Mouse (Mus musculus): ENCODE data around the gene Zswim4.

Zswim4 gene

DNA sequence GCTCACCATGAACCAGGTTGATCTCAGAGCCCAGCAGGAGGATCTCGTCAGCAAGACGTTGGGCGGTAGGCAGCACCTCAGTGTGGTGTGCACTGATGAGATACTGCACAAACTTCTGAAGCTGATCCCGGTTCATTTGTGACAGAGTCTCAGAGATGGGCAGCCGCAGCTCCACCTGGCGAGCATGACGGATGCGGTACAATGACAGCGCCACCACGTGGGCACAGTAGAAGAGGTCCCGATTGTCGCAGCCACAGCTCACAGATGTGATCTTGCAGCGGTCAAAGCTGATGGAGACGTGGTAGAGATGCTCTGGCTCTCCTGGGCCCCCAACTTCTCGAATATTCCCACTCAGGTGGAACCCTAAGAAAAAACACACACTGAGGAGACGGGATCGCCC lies 6.1 kb downstream of the Zswim4 start:
- in situ Hi-C loops (cut with MboI, MseI) = loop anchor here in 1 of 2 experiments (25.0 kb wide), 1 partner anchor 832 kb away; the partner anchor contains the start of genes Dhps, Fbxw9 and Gm5741

DNA sequence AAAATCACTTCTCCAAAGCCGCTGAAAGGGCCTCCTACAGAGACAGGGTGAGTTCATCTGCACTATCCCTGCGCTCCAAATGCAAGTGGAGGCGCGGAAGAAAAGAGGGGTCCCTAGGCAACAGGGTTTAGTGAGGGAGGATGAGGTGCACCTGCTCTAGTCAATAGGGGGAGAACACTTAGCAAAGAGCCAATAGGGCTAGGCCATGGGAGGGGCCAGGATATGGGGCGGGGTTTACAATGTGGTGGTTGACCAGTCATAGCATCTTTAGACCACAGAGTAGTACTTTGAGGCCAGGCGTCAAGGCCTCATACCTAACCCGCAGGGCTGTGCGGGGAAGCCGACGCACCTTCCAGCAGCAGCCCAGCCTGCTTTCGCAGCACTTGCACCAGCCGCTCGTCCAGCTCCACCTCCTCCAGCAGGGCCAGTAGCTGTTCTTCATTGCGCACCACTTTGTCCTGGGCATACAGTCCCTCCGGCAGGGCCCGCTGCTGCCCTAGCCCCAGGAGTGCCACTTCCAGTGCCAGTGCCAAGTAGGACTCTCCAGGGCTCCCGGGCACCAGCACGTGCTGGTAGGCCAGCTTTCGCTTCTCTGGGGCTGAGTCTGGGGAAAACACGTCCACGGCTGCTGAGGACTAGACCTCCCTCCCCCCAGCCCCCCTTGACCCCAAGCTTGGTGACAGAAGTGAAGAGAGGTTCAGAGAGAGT lies 13.4 kb downstream of the Zswim4 start:
- in situ Hi-C loops (cut with MboI, MseI) = no loop called here

DNA sequence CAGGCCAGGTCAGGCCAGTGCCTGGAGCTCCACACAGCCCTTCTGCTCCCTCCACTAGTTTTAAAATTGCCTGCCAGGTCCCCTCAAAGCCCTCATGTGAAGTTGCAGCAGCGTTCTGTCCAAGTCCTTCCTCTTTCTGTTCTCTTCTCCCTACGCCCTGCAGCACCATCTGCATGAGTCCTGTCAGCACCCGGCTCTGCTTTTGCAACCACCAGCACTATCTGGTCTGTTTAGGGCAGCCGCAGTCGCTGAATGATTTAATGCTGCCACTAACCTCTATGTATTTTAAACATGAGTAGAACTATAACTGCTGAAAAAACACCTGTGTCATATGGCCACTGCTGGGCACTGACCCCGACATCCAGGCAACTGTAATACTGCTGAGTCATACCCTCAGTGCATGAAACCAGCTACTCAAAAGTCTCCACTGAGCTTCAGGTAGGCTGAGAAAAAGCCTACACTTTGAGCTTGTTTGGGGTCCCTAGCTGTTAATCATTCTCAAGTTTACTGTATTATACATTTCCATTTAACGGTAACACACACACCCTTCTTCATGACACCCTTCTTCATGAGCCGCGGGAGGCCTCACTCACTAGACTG lies 14.2 kb downstream of the Zswim4 start:
- in situ Hi-C loops (cut with MboI, MseI) = no loop called here

DNA sequence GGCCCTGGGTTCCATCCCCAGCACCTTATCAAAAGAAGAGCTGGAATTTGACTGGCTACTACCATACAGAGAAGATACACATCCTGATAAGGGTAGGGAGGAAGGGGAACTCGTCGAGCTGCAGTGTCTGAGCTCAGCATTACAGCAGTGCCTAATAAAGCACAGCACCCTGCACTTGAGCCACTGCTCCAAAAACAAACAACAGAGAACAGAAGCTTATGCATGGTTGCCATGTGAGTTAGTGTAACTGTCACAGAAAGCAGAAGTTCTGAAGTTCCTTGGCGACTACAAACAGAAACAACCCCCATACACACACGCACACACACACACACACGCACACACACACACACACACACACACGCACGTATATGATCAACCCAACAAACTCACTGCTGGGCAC lies 16.8 kb downstream of the Zswim4 start:
- in situ Hi-C loops (cut with MboI, MseI) = no loop called here

DNA sequence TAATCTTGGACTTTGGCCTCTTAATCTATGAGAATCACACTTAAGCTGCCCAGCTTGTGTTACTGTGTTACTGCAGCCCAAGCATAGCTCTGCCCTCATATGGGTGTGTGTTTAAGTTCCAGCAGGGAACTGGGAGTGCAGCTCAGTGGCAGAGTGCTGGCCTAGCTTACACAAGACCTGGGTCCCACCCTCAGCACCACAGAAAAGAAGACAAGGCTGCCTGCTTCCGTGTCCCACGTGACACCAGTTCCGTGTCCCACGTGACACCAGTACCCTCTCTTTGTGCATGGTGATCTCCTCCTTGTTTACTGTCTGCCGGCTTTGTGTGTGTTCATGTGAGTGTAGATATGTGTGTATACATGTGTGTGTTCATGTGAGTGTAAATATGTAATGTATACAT lies 18.7 kb downstream of the Zswim4 start:
- in situ Hi-C loops (cut with MboI, MseI) = no loop called here

DNA sequence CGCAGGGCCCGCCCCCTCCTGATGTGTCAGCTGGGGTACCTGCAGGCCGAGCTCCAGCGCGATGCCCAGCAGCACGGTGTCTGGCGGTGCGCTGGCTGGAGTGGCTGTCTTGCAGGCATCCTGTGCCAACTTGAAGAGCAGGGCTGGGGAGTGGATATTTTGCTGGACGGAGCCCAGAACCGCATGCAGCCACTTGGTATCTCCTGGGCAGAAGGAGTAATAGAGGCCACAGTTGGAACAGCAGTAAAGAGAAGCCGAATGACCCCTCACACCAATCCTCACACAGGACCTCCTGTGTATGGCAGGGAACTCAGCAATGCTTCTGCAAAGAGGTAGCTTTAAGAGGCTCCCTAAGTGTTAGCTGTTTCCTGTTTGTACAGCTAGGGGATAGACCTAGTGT lies 19.6 kb downstream of the Zswim4 start:
- in situ Hi-C loops (cut with MboI, MseI) = no loop called here

DNA sequence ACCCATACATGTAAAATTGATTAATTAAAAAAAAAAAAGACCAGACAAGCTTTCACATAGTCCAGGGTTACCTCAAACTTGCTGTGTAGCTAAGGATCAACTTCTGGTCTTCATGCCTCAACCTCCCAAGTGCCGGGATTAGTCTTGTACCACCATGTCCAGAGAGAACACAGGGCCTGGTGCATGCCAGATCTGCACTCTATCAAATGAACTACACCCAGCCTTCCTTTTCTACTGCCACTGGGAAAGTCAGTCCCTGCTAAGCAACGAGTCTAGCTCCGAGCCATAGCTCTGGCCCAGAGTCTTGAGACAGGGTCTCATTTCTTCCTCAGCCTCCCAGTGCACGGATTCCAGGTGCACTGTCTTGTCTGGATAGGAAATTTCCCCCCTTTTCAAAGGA lies 23.6 kb downstream of the Zswim4 start:
- in situ Hi-C loops (cut with MboI, MseI) = no loop called here

DNA sequence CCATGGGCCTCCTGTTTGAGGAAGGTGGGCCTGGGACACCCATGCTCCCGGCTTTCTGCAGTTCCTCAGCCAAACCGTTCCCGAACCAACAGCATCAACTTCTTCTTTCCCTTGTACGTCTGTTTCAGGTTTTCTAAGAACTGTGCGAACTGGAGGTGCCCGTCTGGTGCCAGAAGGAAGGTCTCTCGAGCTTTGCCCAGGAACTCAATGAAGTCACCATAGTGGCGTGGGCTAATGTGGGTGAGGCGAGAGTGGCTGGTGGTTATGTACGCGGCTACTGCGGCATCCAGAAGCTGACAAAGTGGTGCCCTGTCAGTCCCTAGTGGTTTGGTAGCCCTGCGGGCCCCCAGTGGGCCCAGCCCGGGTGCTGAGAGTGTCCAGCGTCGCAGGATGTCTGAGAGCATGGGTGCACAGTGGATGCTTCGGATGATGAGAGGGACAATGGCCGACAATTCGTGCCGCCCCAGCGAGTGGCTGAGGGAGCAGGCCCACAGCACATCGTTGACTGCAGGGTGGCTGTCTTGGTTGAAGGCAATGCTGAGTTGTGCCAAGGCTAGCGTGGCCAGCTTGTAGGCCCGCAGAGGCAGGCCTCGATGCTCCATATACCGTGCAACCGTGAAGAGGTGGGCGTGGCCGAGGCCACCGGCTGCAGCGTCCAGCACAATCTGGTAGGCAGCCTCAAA lies 24.8 kb downstream of the Zswim4 start:
- in situ Hi-C loops (cut with MboI, MseI) = no loop called here

DNA sequence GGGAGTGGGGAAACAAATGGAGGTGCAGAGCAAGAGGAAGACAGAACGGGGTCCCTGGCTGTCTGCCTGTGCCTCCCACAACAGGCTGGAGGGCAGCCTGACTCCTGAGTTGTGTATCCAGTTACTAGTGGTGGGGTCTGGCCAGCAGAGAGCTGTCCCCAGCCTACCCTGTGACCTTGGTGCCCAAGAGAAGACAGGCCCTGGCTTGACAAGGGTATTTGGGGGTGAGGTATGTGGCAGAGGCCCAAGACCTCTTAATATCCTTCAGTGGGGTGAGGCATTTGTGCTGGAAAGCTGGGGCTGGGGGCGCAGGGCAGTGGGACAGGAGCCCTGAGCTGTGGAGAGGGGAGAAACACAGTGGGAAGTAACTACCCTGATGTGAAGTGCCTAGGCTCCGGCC lies 25.7 kb downstream of the Zswim4 start:
- in situ Hi-C loops (cut with MboI, MseI) = no loop called here

DNA sequence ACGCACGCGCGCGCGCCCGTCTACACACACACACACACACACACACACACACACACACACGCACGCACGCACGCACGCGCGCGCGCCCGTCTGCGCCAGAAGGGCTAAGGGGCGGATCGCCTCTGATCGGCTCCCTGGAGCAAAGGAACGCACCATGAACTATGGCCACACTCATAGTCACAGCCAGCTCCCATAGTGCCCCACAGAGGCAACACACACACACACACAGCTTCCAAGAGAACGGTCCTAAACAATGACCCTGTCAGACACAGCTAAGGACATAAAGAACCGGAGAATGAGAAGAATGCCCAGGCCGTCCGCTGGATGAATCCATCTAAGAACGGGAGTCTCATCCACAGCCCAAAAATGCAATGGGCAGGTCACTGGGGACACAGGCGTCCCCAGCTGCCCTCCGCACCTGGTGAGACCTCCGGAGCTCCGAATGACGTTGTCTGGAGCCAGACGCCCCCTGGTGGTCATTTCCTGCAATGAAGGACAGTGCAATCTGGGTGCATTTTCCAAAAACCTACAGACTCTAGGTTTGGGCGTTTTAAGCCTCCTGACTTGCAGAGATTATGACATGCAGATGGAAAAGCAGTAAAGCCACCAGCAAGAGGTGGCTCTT lies 26.6 kb downstream of the Zswim4 start:
- in situ Hi-C loops (cut with MboI, MseI) = no loop called here

DNA sequence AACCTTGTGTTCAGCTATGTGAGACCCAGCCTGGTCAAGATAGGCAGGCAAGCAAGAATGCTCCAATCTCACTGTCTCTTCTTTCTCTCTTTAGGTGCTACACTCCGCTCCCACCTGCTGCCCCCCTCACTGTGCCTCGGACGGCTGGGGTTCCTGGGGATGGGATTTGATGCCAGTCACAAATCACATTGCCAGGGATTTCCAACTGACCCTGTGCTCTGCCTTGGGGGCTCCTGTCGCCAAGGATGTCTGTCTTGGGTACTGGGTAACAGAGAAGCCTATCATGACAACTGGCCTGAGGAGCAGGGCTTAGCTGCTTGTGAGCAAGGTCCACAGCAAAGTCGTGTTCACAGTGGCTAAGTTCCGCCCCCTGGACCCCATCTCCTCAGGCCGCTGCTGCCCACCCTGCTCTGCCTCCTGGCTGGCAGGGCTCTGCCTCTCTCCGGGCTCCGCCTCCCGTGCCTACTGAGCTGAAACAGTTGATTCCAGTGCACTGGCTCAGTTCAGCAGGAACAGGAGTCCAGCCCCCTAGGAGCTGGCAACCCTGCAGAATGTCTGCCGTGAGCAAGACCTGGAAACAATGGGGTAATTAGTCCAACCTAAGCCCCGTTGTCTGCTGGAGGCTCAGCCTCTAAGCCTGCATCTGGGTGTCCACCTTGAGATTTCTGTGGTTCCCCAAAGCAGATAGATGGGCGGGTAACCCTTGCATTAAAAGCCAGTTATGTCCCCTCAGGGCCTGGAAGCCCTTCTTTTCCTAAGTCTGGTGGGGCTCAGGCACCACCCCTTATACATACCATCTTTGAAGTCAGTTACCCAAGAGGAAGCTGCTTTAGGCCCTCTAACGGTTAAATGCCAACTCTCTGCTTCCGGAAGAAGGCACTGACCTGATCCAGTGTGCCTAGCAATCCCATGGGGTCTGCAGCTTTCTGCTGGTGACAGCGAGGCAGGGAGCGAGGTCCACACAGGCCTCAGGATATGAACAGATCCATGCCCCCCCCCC lies 28.2 kb downstream of the Zswim4 start:
- in situ Hi-C loops (cut with MboI, MseI) = no loop called here

DNA sequence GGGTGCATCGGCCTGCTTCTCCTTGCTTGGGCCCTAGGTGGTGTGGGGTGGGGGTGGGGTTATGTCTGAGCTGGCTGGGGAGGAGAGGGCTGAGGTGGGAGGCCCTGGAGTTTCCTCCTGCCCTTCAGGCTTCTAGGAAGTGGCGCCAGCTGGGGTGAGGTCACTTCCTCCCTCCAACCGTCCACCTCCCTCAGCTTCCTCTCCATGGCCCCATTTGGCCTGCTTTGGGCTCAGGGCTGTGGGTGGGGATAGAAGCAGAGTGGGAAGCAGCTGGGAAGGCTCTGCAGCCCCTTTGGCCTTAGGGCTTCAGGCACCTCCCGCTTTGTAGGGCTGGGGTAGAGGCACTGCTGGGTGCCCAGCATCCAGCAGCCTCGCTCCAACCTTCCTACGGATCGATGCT lies 29.0 kb downstream of the Zswim4 start:
- in situ Hi-C loops (cut with MboI, MseI) = no loop called here

DNA sequence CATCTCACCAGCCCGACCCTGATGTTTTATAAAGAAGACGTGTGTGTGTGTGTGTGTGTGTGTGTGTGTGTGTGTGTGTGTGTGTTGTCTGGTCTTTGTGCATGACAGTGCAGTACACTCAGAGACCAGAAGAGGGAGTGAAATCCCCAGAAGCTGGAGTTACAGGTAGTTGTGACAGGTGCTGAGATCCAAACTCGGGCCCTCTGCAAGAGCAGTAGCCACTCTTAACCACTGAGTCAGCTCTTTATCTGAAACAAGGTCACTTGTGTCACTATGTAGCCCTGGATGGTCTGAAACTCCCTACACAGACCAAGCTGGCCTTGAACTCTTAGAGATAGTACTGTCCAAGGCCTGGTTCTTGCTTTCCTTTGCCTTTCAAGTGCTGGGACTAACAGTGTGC lies 30.2 kb downstream of the Zswim4 start:
- in situ Hi-C loops (cut with MboI, MseI) = no loop called here

DNA sequence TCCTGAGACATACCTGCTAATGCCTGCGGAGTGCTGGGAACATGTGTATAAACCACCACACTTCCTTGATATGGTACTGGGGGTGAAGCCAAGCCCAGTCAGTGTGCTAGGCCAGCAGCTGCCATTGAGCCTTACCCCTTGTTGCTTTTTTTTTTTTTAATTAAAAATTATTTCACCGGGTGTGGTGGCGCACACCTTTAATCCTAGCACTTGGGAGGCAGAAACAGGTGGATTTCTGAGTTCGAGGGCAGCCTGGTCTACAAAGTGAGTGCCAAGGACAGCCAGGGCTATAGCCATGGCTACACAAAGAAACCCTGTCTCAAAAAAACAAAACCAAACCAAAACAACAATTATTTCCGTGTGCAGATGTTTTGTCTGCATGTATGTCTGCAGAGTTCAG lies 31.8 kb downstream of the Zswim4 start:
- in situ Hi-C loops (cut with MboI, MseI) = no loop called here

DNA sequence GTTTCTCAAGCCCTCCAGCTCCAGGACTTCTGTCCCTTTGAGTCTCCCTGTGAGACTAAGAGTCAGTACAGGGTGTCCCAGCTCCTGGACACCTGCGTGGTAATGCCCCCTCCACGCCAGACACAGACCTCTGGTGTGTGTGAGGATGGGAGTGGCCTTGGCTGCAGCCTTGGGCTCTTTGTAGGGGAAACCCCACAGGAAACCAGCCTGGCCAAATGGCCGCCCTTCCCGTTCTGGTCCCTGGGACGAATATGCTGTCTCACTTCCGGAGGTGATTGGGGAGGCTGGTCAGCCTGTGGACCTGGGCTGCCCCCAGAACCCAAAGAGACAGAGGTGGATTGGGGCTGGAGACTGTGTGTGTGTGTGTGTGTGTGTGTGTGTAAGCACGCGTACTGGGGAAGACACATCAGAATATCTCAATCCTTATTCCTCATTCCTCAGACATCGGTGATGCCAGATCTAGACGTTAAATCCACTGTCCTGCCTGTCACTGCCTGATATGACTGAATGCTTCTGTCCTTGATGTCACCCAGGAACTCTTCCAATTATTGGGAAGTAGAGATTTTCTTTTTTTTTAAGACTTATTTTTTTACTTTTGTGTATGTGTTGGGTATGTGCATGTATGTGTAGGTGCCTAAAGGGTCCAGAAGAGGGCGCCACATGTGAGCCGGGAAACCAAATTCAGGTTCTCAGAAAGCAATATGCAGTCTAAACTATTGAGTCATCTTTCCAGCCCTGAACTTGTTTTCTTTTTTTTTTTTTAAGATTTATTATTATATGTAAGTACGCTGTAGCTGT lies 32.7 kb downstream of the Zswim4 start:
- in situ Hi-C loops (cut with MboI, MseI) = loop anchor here in 1 of 2 experiments (5.0 kb wide), 1 partner anchor 438 kb away; no protein-coding TSS in a partner anchor

DNA sequence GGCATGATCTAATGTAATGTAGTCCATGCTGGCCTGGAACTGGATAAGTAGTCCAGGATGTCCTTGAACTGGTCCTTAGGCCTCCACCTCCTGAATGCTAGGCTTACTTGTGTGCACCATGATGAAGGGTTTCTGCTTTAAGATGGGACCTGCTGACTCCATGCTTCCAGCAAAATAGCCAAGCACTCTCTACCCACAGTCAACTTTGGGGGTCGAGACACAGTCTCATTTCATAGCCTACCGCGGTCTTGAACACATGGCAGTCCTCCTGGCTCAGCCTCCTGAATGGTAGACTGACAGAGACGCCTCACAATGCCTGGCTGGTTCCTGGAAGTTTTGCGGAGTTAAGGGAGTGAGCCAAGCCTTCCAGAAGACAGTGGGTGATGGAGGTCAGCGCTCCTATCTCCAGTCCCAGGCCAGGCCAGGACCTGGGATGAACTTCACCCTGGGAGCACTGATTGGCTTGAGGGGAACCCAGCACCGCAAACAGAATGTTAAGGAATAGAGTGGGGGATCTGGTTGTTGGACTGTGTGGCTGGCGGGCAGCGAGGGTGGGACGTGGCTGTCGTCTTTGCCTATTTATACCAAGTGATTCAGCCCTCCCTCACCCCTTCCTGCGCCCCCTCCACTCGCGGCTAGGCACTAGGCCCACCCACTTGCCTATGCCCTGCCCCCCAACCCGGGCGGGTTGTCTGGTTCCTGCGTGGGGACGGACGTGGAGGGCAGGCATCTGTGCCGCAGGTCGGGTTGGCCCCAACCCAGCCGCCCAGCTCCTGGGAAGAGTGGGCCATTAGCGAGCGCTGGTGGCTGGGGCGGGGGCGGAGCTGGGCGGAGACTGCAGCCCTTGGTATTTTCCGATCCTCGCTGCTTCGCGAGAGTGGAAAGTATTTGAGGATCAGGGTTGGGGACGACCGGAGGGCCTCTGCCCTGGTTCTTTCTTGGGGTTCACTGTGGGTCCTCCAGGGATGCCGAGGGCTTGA lies 33.6 kb downstream of the Zswim4 start:
- in situ Hi-C loops (cut with MboI, MseI) = loop anchor here in 1 of 2 experiments (5.0 kb wide), 1 partner anchor 439 kb away; no protein-coding TSS in a partner anchor

DNA sequence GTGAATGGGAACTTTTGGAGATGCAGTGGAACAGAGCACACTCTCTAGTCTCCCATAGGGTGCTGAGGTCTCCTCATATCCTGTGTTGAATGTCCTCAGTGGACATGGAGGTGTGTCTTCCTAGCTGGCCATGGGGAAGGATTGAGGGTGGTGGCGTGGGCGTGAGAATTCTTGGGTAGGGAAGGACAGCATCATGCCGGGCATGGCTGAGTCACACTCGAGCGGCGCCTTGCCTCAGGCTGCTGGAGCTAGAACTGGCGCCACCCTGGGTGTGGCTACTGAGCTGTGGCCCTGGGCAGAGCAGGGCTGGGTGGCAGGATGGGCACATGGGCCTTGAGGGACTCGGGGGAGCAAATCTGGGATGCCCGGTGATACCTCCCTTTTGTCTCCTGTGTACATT lies 34.4 kb downstream of the Zswim4 start:
- in situ Hi-C loops (cut with MboI, MseI) = loop anchor here in 1 of 2 experiments (5.0 kb wide), 1 partner anchor 440 kb away; no protein-coding TSS in a partner anchor

DNA sequence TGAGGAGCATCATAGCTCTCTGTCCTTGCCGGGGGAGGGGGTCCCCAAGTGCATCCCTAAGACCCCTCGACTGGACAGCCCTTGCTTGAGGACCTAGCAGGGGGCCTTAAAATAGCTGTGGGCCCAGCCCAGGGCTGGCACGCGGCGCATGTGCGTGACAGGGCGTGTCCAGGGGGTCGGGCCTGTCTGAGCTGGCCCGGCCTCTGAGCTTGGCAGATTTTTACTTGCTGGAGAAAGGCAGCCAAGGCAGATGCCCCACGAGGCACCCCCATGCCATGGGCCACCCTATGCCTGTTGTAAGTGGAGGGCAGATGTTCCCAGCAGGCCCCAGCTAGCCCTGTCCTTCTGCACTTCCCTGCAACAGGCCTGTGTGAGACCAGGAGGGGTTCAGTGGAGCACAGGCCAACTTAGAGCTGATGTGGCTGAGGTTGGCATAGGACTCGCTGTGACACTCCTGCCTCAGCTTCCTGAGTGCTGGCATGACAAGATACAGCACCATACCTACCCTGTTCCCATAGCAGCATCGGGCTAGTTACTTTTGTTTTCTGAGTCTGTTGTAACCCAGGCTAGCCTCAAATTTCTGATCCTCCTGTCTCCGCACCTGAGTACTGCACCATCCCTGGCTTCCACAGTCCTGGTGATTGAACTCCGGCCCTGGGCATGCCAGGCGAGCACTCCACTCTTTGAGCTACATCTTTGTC lies 35.2 kb downstream of the Zswim4 start:
- in situ Hi-C loops (cut with MboI, MseI) = loop anchor here in 1 of 2 experiments (5.0 kb wide), 1 partner anchor 441 kb away; no protein-coding TSS in a partner anchor

All from T-helper 17 cell (primary cell).